Mouse (Mus musculus) lung, adult 10 weeks (tissue): ENCODE results near the gene Gbp3. TPM values are rescaled to one million over a fixed set of nuclear protein-coding genes. Genes with fewer than 3 reads are reported as not detected.

Source experiments
- polyA plus RNA-seq: library from polyadenylated mRNA; stranded (reverse); fragments of 350-450 nt; fragmentation: Illumina TruSeq; extraction: RNeasy Lipid Tissue Mini Kit (QIAGEN cat#74804); gene quantifications from one replicate; pipeline ENCODE4 v1.2.3, GENCODE M21; 2014; ENCODE audit warnings: low read depth, low replicate concordance; ENCODE audit not compliant: insufficient read depth

Gene Gbp3
- polyA plus RNA-seq = 18.9 TPM

GRCm38 (mm10) chr3:142559632-142560228 is at the start of gene Gbp3:
Gbp3 (plus strand) TSS chr3:142560026.

GRCm38 (mm10) chr3:142530087-142530953 is 29.5 kb upstream of the Gbp3 start, which contains the start of gene Gbp7:
Gbp7 (plus strand) TSS chr3:142530342.

GRCm38 (mm10) chr3:142594547-142594946 is 34.7 kb downstream of the Gbp3 start, which contains the start of gene Gbp2b:
Gbp2b (plus strand) TSS chr3:142594847.

GRCm38 (mm10) chr3:142620111-142620955 is 60.5 kb downstream of the Gbp3 start, which contains the start of gene Gbp2:
Gbp2 (plus strand) TSS chr3:142620602.

Other genes starting within 250 kb of the Gbp3 start
- gene Pdlim5, start 164.3 kb upstream of the Gbp3 start, polyA plus RNA-seq = 26.0 TPM
- gene Gbp5, start 66.0 kb upstream of the Gbp3 start, polyA plus RNA-seq = 4.4 TPM
- 6.5 TPM for gene Gbp7, start 29.7 kb upstream of the Gbp3 start, polyA plus RNA-seq
- 0.33 TPM for gene Gbp2b, start 34.8 kb downstream of the Gbp3 start, polyA plus RNA-seq
- gene Gbp2, start 60.6 kb downstream of the Gbp3 start, polyA plus RNA-seq = 39.4 TPM
- gene Kyat3, start 141.0 kb downstream of the Gbp3 start, polyA plus RNA-seq = 6.1 TPM
- gene Gtf2b, start 205.0 kb downstream of the Gbp3 start, polyA plus RNA-seq = 45.5 TPM